Mouse (Mus musculus) olfactory bulb, adult 2 months (tissue): Measurements from ENCODE around the gene Dyrk1a. TPM values are rescaled to one million over a fixed set of nuclear protein-coding genes. Genes with fewer than 3 reads are reported as not detected.

Source experiments
- H3K27ac ChIP-seq: fragments of 200-500 bp; 2 replicates; pipeline ENCODE4 v1.5.1; 2012; ENCODE audit warnings: low read depth, low read length; ENCODE audit not compliant: insufficient read depth
- H3K4me1 ChIP-seq: fragments of 200-500 bp; 2 replicates; pipeline ENCODE4 v1.6.1; 2012; ENCODE audit warnings: low read length; ENCODE audit not compliant: control insufficient read depth, insufficient read depth
- H3K4me3 ChIP-seq: fragments of 200-500 bp; 2 replicates; pipeline ENCODE4 v1.5.1; 2012; ENCODE audit warnings: mild to moderate bottlenecking, low read depth, low read length, moderate library complexity; ENCODE audit not compliant: insufficient read depth
- CTCF ChIP-seq: fragments of 200-500 bp; IDR thresholded peaks from 2 replicates; pipeline ENCODE4 v1.5.1; 2012; ENCODE audit warnings: low read depth, mild to moderate bottlenecking, low read length, moderate library complexity; ENCODE audit not compliant: insufficient read depth
- POLR2A ChIP-seq: fragments of 200-500 bp; IDR thresholded peaks from 2 replicates; pipeline ENCODE4 v1.6.1; 2012; ENCODE audit warnings: mild to moderate bottlenecking, low read depth, low read length, moderate library complexity; ENCODE audit not compliant: insufficient read depth
- WGBS: fragments of 180-500 bp; shearing (Covaris S2); methylation state at CpG from one replicate; pipeline ENCODE4 v1.1.7; 2018; 5-methylcytosine and 5-hydroxymethylcytosine counted together
- polyA plus RNA-seq: library from polyadenylated mRNA; stranded (reverse); fragments of >200 nt; gene quantifications from 2 replicates; pipeline ENCODE4 v1.2.4, GENCODE M21; 2012; ENCODE audit warnings: low replicate concordance; ENCODE audit not compliant: missing spikeins, insufficient read depth, insufficient read length

The Dyrk1a gene
- polyA plus RNA-seq, 1 experiment = not detected

DNA sequence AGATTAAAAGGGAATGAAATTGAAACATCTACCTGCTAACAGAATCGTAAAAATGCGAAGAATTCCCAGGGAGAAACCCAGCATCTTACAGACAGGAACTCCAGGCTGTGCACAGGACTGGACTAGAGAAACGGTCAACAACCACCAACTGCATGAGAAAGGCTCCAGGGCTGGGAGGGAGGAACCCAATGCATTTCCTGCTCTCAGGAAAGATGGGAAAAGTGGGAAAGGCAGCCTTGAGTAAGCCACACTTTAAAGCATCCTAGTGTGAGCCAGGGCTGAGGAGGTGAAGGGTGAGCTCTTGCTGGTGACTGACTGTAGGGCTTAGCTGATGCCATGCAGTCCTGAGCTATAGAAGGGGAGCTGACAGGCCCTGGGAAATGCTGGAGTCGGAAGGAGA lies 131.3 kb downstream of the Dyrk1a start:
- H3K27ac ChIP-seq = no peak overlapping the region
- no peak for TF ChIP-seq POLR2A
- no peak for TF ChIP-seq CTCF
- no peak overlapping the region for H3K4me3 ChIP-seq
- H3K4me1 ChIP-seq = no peaks in the 10 kb centered on the region
- 94% methylated on average over 4 of the region's 4 CpGs for WGBS

DNA sequence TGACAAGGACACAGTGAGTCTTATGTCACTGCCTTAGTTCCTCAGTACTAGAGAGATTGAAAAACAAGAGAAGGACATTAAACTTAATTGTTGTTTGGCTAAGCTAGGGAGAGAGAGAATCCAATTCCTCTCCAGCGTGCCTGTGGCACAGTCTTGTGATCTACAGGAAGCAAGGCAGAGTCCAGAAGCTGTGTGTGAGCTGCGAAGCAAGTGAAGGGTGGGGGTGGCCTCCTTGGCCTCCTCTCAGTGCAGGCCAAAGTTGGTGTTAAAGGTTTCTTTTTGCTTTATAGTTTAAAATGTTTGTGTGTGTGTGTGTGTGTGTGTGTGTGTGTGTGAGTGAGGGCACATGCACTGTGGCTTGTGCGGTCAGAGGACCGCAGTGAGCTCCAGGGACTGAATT lies 132.2 kb downstream of the Dyrk1a start:
- no peak overlapping the region for H3K27ac ChIP-seq
- 87% methylated on average over 4 of the region's 4 CpGs for WGBS
- no peak for TF ChIP-seq CTCF
- TF ChIP-seq POLR2A = no peak
- H3K4me3 ChIP-seq = no peak overlapping the region
- H3K4me1 ChIP-seq = no peaks in the 10 kb centered on the region

DNA sequence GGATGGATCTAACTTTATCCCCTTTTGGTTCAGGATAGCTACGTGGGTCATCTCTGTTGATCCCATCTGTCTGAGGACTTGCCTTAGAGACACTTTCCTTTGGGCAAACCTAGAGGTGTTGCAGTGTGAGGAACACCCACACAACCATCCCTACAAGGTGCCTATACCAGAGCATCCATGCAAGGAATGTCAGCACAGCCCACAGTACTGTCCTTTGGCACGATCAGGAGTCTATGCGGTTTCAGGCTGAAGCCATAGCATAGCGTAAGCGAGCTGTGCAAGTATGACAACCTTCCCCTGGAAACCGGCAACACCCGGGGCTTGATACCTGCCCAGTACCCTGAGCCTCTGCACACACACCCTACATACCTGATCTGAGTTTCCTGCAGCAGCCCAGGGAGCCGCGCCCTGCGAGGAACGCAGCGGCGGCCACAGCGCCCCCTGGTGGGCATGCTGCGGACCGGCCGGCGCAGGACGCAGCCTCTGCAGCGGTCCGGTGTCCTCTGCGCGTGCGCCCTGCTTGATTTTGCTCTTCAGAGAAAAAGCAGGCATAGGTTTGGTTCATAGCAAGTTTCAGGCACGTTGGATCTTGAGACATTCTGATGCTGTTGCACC lies 143.8 kb downstream of the Dyrk1a start:
- peak overlapping the region; percentile 35 for H3K4me3 ChIP-seq
- no peak overlapping the region for H3K27ac ChIP-seq
- 6% methylated on average over 25 of the region's 25 CpGs for WGBS
- H3K4me1 ChIP-seq = peaks cover 14% of the 10 kb centered on the region
- TF ChIP-seq POLR2A (no peak), CTCF (peak; percentile 99)

DNA sequence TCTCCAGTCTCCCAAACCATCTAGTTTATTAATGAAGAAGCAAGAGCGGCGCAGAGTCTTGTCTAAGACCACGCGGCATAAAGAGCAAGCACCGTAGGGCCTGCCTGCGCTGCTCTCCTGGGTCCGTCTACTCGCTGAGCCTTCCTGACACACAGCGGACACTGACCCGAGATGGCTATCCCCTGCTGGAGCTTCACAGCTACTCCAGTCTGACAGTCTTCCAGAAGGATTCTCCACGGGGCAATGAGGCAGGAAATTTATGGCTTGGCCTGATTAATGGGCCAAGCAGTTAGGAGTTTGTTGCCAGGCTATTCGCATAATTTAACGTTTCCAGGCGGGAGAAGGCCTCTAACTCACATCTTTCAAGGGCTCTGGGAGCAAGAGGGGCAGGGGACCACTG lies 144.7 kb downstream of the Dyrk1a start:
- no peak overlapping the region for H3K27ac ChIP-seq
- H3K4me1 ChIP-seq = peaks cover 19% of the 10 kb centered on the region
- no peak overlapping the region for H3K4me3 ChIP-seq
- TF ChIP-seq CTCF = no peak
- no peak for TF ChIP-seq POLR2A
- WGBS = 78% methylated on average over 14 of the region's 14 CpGs

DNA sequence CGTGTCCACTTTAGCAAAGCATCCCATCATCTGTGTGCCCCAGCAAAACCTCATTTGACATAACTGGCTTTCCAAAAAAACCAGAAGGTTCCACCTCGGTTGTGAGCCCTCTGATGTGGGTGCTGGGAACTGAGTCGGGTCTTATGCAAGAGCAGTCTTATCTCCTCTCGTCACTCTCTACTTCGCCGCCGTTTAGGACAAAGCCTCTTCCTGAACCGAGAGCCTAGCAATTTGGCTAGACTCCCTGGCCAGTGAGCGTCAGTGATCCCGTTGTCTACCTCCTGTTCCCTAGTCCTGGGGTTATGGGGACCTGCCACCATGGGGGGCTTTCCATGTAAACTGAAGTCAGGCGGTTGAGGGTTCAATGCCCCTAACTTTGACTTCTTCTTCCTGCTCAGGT lies 147.2 kb downstream of the Dyrk1a start:
- Histone ChIP-seq H3K4me1 (peaks cover 36% of the 10 kb centered on the region), H3K4me3 (no peak overlapping the region), H3K27ac (no peak overlapping the region)
- 94% methylated on average over 11 of the region's 11 CpGs for WGBS
- TF ChIP-seq CTCF (no peak), POLR2A (no peak)

DNA sequence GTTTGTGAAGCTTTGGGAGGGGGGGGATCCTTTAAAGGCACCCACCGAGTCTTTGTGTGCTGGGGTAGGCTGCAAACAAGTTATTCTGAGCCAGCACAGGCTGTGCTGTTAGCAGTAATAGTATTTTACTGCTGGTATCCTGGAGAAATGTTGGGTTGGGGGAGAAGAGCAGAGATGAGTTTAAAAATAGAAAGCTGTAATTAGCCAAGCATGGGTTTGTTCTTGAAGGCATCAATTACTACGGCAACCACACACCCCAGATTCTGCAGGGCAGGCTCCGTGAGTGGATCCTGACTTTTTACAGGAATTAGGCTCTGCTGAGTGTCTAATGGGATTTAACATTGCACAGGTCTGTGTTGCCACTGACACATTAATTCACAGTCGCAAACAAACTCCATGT lies 149.1 kb downstream of the Dyrk1a start:
- Histone ChIP-seq H3K4me1 (peaks cover 43% of the 10 kb centered on the region), H3K4me3 (no peak overlapping the region), H3K27ac (peak overlapping the region; percentile 80)
- WGBS = 15% methylated on average over 4 of the region's 4 CpGs
- TF ChIP-seq CTCF (no peak), POLR2A (no peak)

DNA sequence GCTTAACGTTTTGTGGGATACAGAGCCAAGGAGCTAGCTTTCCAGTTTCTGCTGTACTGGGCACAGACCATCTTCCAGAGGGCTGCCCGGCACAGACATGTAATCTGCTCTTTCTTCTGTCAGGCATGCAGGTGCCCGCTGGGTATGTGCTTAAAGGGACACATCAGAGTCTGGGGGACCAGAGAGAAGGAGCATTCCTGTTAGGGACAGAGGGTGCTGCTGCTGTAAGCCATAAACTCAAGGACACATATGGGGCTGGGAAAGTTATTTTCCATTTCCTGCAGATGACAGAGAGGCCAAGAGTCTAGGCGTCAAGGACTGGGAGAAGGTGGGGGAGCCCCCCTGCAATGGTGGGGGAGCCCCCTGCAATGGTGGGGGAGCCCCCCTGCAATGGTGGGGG lies 149.7 kb downstream of the Dyrk1a start:
- WGBS = 32% methylated on average over 4 of the region's 4 CpGs
- Histone ChIP-seq H3K4me3 (no peak overlapping the region), H3K27ac (peak overlapping the region; percentile 68), H3K4me1 (peaks cover 41% of the 10 kb centered on the region)
- TF ChIP-seq POLR2A (no peak), CTCF (no peak)

DNA sequence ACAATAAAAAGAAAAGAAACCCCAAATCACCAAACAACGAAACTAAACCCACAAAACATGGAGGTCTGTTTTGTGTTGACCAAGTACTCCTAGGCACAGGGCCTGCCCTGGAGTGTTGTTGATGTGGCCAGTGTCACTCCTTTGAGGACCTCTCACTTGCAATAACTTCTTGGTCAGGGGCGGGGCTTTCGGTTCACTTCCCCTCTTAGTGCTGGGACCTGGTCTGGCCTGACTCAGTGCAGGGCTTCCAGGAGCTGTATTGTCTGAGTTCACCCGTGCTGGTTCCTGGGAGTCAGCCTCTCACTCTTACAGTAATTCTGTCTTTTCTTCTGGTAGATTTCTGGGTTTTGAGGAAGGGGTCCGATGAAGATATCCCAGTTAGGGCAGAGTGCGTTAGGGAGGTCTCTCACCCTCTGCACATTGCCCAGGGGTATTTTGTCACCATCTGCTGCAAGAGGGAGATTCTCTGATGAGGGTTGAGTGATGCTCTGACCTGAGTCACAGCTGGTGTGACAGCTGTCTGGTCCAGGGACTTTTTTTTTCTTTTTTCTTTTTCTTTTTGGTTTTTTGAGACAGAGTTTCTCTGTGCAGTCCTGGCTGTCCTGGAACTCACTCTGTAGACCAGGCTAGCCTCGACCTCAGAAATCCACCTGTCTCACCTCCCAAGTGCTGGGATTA lies 150.8 kb downstream of the Dyrk1a start:
- TF ChIP-seq POLR2A = no peak
- no peak for TF ChIP-seq CTCF
- WGBS = 76% methylated on average over 7 of the region's 7 CpGs
- no peak overlapping the region for H3K27ac ChIP-seq
- H3K4me1 ChIP-seq = peaks cover 42% of the 10 kb centered on the region
- no peak overlapping the region for H3K4me3 ChIP-seq

DNA sequence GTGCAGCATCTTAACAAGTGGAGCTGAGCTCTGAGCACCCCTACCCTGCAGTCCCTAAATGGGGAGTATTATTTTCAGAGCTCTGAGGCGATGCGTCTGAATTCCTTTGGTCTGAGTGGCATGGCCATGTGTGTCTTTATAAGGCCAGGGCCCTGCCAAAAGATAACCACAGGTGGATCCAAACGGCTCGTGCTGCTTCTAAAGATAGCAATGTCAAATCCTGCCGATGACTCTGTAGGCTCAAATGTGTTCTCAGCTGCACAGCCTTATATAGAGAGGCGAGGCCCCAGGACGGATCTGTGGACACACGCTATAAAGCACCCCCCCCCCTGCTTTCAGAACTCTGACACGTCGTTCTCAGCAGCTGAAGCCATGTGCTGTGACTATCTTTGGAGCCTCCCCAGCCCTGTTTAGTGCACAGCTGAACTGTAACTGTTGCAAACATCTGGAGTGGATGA lies 151.8 kb downstream of the Dyrk1a start:
- WGBS = 28% methylated on average over 10 of the region's 10 CpGs
- no peak for TF ChIP-seq POLR2A
- TF ChIP-seq CTCF = no peak
- H3K27ac ChIP-seq = no peak overlapping the region

DNA sequence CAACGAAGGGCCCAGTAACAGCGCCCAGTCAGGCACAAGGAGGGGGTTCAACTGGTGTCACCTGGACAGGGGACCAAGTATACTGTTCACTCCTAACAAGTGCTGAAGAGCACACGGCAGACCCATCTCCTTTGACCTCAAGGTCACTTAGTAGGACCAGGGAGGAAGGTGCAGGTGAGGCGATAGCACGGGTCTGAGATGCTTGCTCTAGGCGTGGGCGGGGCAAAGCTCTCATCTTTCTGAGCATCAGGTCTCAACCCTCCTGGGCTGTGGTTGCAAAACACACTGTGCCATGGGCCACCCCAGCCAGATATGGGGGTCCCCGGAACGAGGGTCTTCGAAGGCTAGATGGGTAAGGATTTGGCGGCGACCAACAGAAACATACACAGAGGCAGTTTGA lies 153.1 kb downstream of the Dyrk1a start:
- Histone ChIP-seq H3K27ac (no peak overlapping the region), H3K4me3 (no peak overlapping the region), H3K4me1 (peaks cover 42% of the 10 kb centered on the region)
- TF ChIP-seq CTCF = no peak
- TF ChIP-seq POLR2A = no peak
- 85% methylated on average over 12 of the region's 12 CpGs for WGBS

More for the DNA sequence above, 151.8 kb downstream of the Dyrk1a start:
- Histone ChIP-seq H3K4me3 (no peak overlapping the region), H3K4me1 (peaks cover 42% of the 10 kb centered on the region)
